Mouse (Mus musculus) forebrain, embryonic 11.5 days (tissue): ENCODE measurements at regions not wholly inside any gene's neighbourhood (a gene's known extent, or its start where the extent isn't known, plus 50 kb on each side); places are given as distances from the start of the nearest gene placed in this dataset.
"Not testable (repeated sequence)": the region's sequence is repeated elsewhere in the genome, so short reads cannot be mapped to it uniquely, and the experiment has no call there.

Experiments used
- ATAC-seq: fragments of 200-750 bp; cut with Nextera tagmentation; replicated peaks from 2 replicates; pipeline ENCODE4 v1.8.0; 2017; ENCODE audit warnings: moderate TSS enrichment; ENCODE audit not compliant: low FRiP score
- DNase-seq: peaks from one replicate; pipeline ENCODE4 v3.0.0-alpha.2; 2017; ENCODE audit warnings: low spot score
- H3K27ac ChIP-seq: fragments of 300-500 bp; sonication (generic); 2 replicates; pipeline ENCODE4 v1.5.1; 2014; ENCODE audit warnings: low read depth, low read length
- H3K27me3 ChIP-seq: fragments of 300-500 bp; sonication (generic); 2 replicates; pipeline ENCODE4 v1.6.1; 2014; ENCODE audit warnings: mild to moderate bottlenecking, low read length, mixed read lengths; ENCODE audit not compliant: control insufficient read depth, insufficient read depth
- H3K36me3 ChIP-seq: fragments of 300-500 bp; sonication (generic); 2 replicates; pipeline ENCODE4 v1.6.1; 2014; ENCODE audit warnings: mild to moderate bottlenecking, low read length, moderate library complexity, mixed read lengths; ENCODE audit not compliant: control insufficient read depth, insufficient read depth
- H3K4me1 ChIP-seq: fragments of 300-500 bp; sonication (generic); replicated peaks from 2 replicates; pipeline ENCODE4 v1.6.1; 2014; ENCODE audit warnings: low read length, mixed read lengths; ENCODE audit not compliant: control insufficient read depth, insufficient read depth
- H3K4me2 ChIP-seq: fragments of 300-500 bp; sonication (generic); 2 replicates; pipeline ENCODE4 v1.6.1; 2014; ENCODE audit warnings: low read depth, mild to moderate bottlenecking, low read length, moderate library complexity, mixed read lengths; ENCODE audit not compliant: severe bottlenecking
- H3K4me3 ChIP-seq: fragments of 300-500 bp; sonication (generic); 2 replicates; pipeline ENCODE4 v1.5.1; 2014; ENCODE audit warnings: low read depth, low read length
- H3K9ac ChIP-seq: fragments of 300-500 bp; sonication (generic); 2 replicates; pipeline ENCODE4 v1.6.1; 2014; ENCODE audit warnings: low read length
- H3K9me3 ChIP-seq: fragments of 300-500 bp; sonication (generic); 2 replicates; pipeline ENCODE4 v1.6.1; 2016; ENCODE audit warnings: low read length, mixed read lengths; ENCODE audit not compliant: control insufficient read depth
- WGBS: fragments of 180-500 bp; shearing (Covaris S2); extraction: QIAGEN DNeasy Blood & Tissue Kit; methylation state at CpG from one replicate; pipeline ENCODE4 v1.1.7; 2014; 5-methylcytosine and 5-hydroxymethylcytosine counted together

DNA sequence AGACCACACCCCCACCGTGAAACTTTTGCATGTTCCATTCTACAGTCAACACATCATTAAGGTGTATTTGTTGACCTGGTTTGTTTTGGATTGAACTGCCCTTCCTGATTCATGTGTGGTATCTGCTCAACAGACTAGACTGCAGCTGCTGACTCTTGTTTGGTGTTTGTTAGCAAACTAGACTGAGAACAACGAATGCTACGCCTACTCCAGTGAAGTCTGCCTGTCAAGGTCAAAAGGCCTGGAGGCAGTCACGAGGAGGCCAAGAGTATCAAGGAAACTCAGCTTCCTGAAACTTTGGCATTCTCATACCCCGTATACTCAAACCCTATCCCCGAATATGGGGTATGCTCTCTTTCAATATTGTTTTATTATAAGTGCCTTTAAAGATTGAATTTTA, 194.2 kb upstream of the Spin1 start:
- not testable (repeated sequence) for DNase-seq, H3K4me3 ChIP-seq, H3K27me3 ChIP-seq, H3K9me3 ChIP-seq, H3K4me2 ChIP-seq, H3K27ac ChIP-seq, H3K36me3 ChIP-seq, H3K4me1 ChIP-seq, ATAC-seq, H3K9ac ChIP-seq
- 85% methylated on average over 6 of the region's 6 CpGs for WGBS

DNA sequence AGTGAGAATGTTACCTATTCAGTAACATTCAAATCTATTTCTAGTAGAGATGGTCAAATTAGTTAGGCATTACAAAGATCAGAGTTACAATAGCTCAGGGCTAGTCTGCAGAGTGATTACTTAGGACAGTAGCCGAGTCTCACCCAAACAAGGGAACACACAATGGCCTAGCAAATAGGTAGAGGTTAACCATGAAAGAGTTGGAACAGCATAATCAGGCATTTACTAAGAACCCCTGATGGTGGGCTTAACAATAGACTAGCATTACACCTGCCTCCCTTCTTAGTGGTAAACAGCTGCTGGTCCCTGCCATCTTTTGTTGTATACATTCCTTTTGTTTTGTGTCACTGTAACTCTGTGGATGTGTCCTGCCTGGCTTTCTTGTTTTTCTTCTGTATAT, 193.8 kb upstream of the Spin1 start:
- H3K4me2 ChIP-seq, result no peak overlapping the region
- H3K4me1 ChIP-seq, result no peaks in the 10 kb centered on the region
- H3K9me3 ChIP-seq, result no peaks in the 10 kb centered on the region
- no peak overlapping the region for H3K9ac ChIP-seq
- no peak for ATAC-seq
- no peak overlapping the region for H3K27ac ChIP-seq
- no peaks in the 10 kb centered on the region for H3K27me3 ChIP-seq
- DNase-seq, result no peak
- 70% methylated on average over 1 of the region's 1 CpGs for WGBS
- H3K4me3 ChIP-seq, result no peak overlapping the region
- no peaks in the 10 kb centered on the region for H3K36me3 ChIP-seq

DNA sequence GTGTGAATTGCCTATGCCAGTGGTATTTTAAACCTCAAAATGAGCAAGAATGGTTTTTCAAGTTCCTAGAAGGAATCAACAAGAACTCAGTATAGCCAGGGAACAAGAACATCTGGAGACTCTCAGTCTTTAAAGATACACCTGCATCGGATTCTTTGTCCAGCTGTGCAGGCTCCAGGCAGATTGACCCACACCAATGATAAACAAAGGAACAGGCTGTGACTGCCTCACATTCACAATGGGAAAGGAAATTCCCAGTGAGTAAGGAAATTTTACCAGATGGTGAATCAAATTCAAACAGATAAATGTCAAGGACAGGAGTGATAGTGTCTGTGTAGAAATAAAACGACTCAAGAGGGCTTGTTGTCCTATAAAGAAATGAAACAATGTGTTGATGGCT, 187.9 kb upstream of the Spin1 start:
- H3K27me3 ChIP-seq, H3K4me1 ChIP-seq, H3K9ac ChIP-seq, H3K4me3 ChIP-seq, ATAC-seq, H3K9me3 ChIP-seq, H3K36me3 ChIP-seq, H3K4me2 ChIP-seq, DNase-seq, H3K27ac ChIP-seq: not testable (repeated sequence)
- 69% methylated on average over 2 of the region's 2 CpGs for WGBS

DNA sequence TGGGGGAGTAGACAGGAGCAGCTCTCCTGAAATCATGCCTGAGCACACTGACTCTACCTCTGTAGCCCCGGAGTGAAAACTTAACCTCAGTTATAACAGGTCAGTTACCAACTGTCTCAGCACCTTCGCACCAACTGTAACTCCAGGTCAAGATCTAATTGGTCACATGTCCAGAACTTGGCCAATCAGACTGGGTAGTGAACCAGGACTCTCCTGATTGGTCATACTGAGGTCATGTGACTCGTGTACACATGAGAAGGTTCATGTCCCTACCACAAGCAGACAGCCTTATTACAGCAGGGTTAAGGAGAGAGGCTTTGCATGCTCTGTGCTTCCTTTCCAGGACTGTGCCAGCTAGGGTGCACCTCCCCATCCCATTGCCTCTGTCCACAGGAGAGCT, 166.7 kb upstream of the Spin1 start:
- H3K9me3 ChIP-seq, H3K4me3 ChIP-seq, H3K27ac ChIP-seq, H3K27me3 ChIP-seq, H3K4me2 ChIP-seq, H3K9ac ChIP-seq, DNase-seq, H3K36me3 ChIP-seq, H3K4me1 ChIP-seq, ATAC-seq: not testable (repeated sequence)
- WGBS, result 91% methylated on average over 3 of the region's 3 CpGs

- ATAC-seq (no peak), DNase-seq (peak; percentile 8)
- no peak overlapping the region for H3K27ac ChIP-seq
- no peak overlapping the region for H3K9ac ChIP-seq
- no peaks in the 10 kb centered on the region for H3K4me1 ChIP-seq
- WGBS, result 78% methylated on average over 3 of the region's 3 CpGs
- no peaks in the 10 kb centered on the region for H3K9me3 ChIP-seq
- H3K36me3 ChIP-seq, result no peaks in the 10 kb centered on the region
- no peaks in the 10 kb centered on the region for H3K27me3 ChIP-seq
- H3K4me2 ChIP-seq, result no peak overlapping the region
- no peak overlapping the region for H3K4me3 ChIP-seq
Observed at GRCm38 (mm10) chr13:50942561-50942960, 158.1 kb upstream of the Spin1 start.

GRCm38 (mm10) chr13:50949545-50950226, 151.0 kb upstream of the Spin1 start:
- H3K4me1 ChIP-seq, result no peaks in the 10 kb centered on the region
- WGBS, result 38% methylated on average over 6 of the region's 6 CpGs
- no peak overlapping the region for H3K4me3 ChIP-seq
- H3K27me3 ChIP-seq, result no peaks in the 10 kb centered on the region
- peak; percentile 53; the same call in 1 of the 2 replicates for ATAC-seq
- H3K9ac ChIP-seq, result no peak overlapping the region
- H3K4me2 ChIP-seq, result no peak overlapping the region
- no peak overlapping the region for H3K27ac ChIP-seq
- H3K36me3 ChIP-seq, result no peaks in the 10 kb centered on the region
- peak; percentile 78 for DNase-seq
- H3K9me3 ChIP-seq, result no peaks in the 10 kb centered on the region

DNA sequence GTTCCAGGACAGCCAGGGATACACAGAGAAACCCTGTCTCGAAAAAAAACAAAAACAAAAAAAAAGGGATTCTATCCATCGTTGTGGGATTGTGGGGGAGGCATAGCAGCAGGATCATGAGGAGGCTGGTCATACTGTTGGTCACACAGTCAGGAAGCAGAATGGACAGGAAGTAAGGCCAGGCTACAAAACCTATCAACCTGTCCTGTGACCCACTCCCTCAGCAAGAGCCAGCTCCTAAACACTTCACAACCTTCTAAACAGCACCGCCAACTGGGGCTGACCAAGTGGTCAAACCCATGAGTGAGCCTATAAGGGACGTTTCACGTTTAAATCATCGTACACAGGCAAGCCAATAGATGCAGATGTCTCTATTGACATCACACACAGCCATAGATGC, 146.0 kb upstream of the Spin1 start:
- Histone ChIP-seq H3K36me3 (no peaks in the 10 kb centered on the region), H3K27ac (no peak overlapping the region), H3K9ac (no peak overlapping the region), H3K4me2 (no peak overlapping the region), H3K4me3 (no peak overlapping the region), H3K9me3 (no peaks in the 10 kb centered on the region), H3K27me3 (no peaks in the 10 kb centered on the region), H3K4me1 (no peaks in the 10 kb centered on the region)
- 93% methylated on average over 6 of the region's 6 CpGs for WGBS
- ATAC-seq (no peak), DNase-seq (no peak)

GRCm38 (mm10) chr13:50958051-50958883, 142.4 kb upstream of the Spin1 start:
- WGBS, result 76% methylated on average over 20 of the region's 20 CpGs
- H3K9me3 ChIP-seq, result no peaks in the 10 kb centered on the region

DNA sequence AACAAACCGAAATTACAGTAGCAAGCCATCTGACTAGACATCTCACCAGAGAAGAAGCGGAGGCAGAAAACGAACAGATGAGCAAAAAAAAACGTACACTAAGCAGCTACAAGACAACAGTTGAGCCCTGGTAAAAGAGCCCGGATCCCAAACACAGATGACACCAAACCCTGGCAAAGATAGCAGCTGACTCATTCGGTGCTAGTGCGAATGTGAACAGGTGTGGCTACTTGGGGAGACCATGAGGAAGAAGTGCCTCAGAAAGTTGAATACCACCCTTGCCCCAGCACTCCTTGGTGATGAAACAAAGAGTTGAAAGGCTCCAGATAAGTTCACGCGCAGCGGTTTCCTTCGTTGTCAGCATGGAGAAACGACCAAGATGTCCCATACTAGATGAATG, 139.8 kb upstream of the Spin1 start:
- ATAC-seq (no peak), DNase-seq (no peak)
- Histone ChIP-seq H3K4me3 (no peak overlapping the region), H3K4me1 (no peaks in the 10 kb centered on the region), H3K9ac (no peak overlapping the region), H3K4me2 (no peak overlapping the region), H3K9me3 (no peaks in the 10 kb centered on the region), H3K36me3 (no peaks in the 10 kb centered on the region), H3K27me3 (no peaks in the 10 kb centered on the region), H3K27ac (no peak overlapping the region)
- WGBS, result 84% methylated on average over 12 of the region's 12 CpGs

More at GRCm38 (mm10) chr13:50958051-50958883, 142.4 kb upstream of the Spin1 start:
- Histone ChIP-seq H3K4me1 (no peaks in the 10 kb centered on the region), H3K36me3 (no peaks in the 10 kb centered on the region), H3K27me3 (no peaks in the 10 kb centered on the region), H3K27ac (no peak overlapping the region), H3K4me3 (no peak overlapping the region), H3K9ac (no peak overlapping the region), H3K4me2 (no peak overlapping the region)
- no peak for DNase-seq
- no peak for ATAC-seq
